Mouse (Mus musculus): ENCODE measurements around the gene Lrba.

Lrba gene

DNA sequence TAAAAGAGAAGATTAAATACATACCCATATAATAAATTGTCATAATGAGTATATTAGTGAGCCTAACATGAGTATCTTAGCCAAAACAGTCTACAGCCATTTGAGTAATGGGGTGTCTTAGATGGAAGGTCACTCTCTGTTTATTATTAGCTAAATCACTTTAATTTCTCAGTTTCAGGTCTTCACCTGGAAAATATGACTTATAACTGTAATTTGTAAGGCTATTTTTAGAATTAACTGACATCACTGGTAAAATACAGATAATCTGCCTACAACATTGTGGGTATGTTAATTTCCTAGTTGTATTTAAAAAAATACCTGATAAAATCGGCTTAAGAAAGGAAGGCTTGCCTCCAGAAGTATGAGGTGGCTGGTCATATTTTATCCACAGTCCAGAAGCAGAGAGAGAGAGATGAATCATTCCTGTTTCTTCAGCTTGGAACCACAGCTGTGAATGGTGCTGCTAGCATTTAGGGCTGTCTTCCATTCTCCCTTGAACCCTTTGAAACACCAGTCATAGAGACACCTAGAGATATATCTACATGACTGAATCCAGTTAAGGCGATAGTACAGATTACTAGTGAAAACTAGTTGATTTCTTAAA is 294.1 kb downstream of the Lrba start:
- DNase-seq (ENCODE audit: low spot score), result no peak

DNA sequence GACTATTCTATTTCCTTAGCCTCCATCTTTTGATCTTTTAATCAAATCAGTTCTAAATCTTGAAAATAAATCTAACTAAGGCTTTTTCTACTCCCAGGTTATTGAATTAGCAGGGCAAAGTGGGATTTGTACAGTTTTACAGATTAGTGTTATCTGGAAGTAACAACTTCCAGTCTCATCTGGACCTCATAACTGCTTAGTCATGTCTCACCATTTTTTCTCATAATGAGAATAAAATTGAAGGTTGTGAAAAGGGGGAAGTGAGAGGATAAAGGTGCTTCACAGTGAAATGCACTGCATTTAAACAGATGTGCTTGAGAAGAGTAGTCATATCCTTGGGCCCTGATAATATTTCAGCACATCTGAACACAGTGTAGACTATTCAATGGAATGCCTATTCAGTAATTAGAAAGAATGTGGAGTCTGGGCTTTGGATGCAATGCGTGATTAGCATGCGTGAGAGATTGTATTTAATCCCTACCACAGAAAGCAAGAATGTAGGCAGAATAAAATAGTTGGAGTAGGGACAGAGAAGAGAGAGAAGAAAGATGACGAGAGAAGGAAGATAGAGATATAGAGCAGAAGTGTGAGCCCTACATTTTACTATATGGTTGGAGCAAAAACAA is 298.5 kb downstream of the Lrba start:
- DNase-seq (ENCODE audit: low spot score), result no peak

DNA sequence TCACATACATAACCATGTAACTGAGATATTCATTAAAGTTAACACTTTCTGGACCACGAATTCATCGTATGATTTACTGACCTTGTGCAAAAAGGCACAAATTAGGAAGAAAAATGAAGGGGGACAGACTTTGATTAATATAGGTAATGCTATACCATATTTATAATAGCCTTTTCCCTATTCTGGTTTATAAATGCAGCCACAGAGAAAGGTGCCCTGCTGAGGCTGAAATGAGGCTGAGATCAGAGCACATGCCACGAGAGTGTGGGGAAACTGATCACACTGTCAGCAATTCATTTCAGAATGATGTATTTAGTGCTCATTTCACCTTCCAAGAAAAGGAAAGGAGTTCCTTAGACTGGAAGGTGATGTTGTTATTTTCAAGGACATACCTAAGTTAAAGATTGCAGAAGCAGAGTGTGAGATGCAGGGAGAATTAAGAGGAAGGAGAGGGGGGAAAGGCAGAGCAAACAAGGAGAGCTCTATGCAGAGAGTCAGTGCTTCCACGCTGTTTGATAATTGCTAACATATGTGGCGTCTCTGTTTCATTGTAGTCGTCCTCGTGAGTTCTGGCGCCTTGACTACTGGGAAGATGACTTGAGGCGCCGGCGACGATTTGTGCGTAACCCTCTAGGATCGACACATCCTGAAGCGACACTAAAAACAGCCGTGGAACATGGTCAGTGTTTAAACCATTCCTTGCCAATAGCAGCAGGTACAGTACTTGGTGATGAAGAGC is 307.2 kb downstream of the Lrba start:
- no peak for DNase-seq (ENCODE audit: low spot score)

DNA sequence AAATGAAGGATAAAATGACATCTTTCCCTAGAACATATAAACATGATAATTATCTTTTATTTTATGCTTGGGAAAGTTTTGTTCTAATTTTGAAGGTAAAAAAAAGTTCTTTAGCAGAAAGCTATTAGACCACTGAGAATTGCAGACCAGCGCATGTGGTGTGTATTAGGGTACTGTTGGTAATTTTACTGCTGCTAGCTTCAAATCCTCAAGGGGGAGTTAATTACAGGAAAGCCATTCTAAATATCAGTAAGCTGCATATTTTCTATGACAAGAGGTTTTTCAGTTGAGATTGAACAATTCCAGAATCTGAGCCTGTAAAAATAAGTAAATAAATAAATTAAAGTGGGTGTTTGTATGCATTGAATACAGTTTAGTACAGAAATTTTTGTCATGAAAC is 312.3 kb downstream of the Lrba start:
- no peak for DNase-seq (ENCODE audit: low spot score)

DNA sequence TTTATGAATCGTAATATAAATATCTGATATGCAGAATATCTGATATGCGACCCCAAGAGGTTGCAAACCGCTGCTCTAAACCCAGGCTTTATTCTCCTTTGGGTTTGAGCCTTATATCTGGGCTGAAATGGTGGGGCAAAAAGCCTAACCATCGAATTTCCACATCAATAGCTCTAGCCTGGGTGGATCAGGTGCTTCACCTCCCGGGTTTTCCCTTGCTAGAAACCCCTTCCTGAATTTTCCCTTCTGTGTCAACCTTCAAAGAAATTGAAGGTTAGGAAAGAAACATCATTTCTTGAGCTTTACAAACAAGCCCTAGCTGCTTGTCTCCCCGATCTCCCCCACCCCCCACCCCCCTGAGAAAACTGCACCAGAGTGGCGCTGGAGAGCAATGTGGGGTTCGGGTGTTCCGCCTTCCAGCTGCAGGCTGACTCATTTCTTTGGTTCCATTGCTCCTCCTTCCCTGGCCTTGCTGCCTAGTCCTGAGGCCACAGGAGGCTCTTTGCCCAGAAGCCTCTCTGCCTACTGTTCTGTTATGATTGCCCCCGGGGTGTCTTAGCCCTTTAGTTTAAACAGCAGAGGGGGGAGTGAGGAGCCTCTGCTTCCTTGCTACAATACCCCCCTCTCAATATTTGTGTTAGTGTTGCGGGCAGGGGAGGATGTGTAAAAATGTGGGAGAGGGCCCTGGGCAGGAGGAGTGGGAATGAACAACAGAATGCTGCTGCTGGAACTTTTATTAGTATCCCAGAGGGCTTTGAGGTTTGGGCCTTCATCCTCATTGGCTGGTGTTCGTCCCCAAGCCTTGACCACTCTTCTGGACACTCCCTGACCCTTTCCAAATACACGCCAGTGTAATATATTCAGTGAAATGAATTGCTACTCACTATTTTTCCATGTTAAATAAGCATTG is 314.4 kb downstream of the Lrba start:
- no peak for DNase-seq (ENCODE audit: low spot score)

DNA sequence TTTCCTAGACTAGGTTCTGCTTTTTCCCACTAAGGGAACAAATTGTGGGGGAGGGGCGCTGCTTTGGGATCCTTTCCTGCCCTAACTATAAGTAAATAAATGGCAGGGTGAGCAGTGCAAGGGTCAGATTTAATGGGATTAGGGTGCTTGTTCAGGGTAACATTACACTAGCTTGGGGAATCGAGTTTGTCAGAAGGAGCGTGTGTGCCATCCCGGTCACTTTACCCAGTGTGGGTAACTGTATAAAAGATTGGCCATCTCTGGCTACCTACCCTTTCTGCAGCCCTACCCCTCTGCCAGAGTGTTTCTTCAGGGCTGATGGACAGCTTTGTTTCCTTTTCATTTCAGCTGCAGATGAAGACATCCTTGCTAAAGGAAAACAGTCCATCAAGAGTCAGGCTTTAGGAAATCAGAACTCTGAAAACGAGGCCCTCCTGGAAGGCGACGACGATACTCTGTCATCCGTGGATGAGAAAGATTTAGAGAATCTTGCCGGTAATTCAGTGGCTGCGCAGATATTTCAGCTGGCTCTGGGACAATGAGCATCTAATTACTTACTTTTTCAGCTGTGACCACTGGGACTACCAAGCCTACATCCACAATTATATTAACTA is 315.2 kb downstream of the Lrba start:
- no peak for DNase-seq (ENCODE audit: low spot score)

DNA sequence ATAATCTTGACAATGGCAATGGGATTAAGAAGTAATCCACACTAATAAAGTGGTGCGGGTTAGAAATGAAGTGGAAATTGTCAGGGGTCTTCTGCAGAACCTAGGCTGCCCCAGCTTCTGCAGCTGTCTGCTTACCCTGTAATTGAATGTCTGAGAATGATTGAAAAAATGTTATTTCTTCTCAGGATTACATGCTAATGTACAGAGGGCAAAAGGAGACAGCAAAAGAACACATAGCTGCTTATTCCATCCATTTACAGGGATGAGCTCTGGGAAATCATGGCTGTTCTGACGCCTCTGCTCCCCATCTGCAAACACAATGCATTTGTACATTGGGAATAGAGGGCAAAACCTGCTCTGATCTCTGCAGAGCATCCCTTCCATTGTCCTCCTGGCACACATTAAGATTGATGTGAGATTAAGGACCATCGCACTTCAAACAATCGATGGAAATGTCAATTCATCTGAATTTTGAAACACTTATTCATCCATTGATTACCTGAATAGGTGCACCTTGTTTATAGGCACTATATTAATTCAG is 316.7 kb downstream of the Lrba start:
- DNase-seq (ENCODE audit: low spot score), result no peak

DNA sequence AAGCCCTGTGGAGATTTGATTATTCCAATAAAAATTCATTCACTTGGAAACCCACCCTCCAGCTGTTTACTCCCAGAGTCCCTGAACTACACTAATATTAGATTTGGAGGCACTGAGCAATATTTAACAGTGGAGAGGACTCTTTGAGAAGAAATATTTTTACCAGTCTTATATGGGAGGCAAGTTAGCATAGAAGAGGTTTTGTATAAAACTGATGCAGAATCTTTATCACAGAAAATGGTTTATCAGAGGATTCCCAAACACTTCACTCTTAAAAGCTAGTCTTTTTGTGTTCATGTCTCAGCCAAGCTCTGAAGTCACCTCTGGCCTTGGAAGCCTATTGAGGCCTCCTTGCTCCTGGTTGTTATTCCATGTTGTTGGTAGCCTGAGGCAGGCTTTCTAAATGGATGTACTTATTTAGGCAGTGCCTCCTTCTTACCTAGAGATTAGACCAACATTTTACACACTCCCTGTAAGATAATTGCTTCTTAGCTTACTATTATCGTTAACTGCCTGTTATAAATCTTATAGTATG is 317.4 kb downstream of the Lrba start:
- no peak for DNase-seq (ENCODE audit: low spot score)

DNA sequence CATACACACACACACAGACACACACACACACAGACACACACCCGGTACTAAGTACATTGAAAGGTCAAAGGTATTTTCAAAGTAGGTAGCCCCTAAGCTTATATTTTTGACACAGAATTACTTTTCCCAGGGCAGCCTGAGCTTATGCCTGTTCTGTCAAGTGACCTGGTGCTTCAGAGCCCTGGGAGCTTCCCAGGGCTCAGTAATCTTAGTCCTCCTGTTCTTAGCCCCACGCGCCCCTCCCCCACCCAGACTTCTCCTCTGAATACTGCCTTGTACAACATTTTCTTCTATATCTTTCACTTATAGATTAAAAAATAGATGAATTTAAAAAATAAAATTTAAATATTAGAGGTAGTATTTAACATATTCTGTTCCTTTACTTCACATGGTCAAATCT is 320.3 kb downstream of the Lrba start:
- no peak for DNase-seq (ENCODE audit: low spot score)

DNA sequence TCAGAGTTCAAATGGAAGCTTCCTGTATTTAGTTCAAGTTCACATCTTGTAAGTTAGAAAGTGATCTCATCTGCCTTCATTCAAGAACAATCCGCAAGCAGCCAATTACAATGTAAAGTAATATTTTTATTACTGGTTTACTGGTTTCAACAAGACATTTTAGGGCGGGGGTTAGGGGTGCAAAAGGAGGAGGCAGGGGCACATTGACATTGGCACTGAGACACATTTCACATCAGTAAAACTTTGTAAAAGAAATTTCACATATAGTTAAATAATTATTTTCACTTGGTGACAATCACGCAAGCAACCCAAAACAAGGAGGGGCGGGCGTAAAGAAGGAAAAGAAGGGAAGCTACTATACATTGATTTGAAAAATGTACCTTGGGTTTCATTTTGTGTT is 321.5 kb downstream of the Lrba start:
- no peak for DNase-seq (ENCODE audit: low spot score)

DNA sequence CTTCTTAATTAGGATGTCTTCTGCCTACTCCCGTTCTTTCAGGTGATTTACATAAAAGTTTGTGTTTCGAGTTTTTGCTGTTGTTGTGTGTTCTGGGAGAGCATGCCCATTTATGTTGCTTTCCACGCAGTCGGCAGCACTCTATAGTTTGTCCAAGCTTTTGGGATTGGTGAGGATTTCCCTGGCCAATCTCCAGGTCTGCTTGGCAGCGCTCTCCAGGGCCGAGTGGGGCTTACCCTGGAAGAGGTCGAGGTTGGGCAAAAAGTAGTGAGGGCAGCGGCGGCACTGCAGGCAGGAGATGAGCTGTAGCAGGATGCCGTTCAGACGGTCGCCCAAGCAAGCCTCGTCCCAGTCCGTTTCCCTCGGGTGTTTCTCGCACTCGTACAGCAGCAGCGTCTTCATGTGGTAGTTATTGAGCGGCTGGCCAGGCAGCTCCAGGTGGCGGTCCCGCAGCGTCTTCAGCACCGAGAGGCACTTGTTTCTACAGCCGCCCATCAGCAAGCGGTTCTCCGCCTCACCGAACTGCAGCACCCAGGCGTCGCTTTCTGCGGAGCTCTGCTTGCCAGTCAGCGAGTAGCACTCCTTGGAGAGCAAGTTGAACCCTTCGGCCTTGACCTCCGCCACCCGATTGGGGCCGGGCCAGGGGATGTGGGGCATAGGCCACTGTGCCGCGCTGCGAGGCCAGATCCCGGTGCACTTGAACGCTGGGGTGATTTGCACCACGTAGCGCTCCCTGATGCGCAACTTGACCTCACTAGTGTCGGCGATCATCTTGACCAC is 322.2 kb downstream of the Lrba start:
- no peak for DNase-seq (ENCODE audit: low spot score)

DNA sequence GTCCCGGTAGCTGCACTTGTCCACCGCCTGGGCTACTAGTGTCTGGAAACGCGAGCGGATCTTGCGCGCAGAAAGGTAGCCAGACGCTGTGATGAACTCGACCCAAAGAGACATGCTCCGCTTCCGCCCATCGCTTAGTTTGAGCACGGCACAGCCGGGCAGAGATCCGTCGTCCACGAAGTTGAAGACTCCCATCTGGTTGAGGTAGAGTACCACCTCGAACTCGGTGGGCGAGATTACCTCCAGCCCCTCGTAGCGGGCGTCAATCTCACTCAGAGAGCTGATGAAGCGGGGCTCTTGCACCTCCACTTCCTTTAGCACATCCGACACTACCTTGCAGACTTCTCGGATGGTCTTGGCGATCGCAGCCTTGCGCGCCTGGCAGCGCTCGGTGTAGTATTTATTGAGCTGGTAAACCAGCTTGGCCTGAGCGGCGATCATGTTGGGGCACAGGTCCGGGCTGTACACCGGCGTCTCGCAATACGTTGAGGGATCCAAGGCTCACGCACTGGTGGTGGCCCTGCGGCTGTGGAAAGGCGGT is 322.8 kb downstream of the Lrba start:
- DNase-seq (ENCODE audit: low spot score), result no peak

DNA sequence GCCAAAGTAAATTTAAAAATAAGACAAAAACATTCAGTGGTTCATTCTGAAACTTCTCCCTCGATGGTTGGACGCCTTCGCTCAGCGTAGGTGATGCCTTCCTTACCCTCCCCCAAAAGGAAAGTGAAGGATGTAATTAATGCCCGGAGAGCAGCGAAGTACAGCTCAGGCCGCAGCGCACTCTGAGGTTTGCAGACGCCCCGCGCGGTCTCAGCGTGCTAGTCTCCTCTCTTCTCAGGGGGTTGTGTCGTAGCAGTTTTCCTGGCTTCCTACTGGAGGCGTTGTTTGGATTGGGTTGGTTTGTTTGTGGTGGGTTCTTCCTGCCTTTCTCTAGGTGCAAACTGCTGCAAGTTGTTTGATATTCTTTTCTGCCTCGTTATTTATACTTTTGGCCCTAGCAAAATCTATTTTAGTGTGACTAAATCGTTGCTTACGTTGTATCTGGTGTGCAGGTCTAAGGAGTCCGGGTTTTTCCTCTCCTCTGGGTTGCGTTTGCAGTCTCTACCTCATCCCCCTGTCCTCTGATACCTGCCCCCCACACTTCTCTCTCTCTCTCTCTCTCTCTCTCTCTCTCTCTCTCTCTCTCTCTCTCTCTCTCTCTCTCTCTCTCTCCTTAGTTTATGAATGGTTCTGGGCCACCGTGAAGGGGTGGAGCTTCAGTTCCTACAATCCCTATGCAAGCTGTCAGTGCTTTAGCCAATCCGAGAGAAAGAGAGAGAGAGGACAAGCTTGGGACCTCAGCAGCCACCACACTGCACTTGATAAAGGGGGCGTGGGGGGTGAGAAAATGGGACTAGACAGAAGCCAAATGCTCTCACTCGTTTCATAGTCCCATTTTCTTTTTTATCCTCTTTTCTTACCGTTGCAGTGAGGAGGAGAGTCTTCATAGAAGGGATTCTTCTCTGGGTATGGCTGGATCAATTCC is 323.9 kb downstream of the Lrba start, which contains the start of gene Mab21l2:
TSS of gene Mab21l2 (minus strand) at position 539 of the 925 bp plus-strand sequence.
- no peak for DNase-seq (ENCODE audit: low spot score)

DNA sequence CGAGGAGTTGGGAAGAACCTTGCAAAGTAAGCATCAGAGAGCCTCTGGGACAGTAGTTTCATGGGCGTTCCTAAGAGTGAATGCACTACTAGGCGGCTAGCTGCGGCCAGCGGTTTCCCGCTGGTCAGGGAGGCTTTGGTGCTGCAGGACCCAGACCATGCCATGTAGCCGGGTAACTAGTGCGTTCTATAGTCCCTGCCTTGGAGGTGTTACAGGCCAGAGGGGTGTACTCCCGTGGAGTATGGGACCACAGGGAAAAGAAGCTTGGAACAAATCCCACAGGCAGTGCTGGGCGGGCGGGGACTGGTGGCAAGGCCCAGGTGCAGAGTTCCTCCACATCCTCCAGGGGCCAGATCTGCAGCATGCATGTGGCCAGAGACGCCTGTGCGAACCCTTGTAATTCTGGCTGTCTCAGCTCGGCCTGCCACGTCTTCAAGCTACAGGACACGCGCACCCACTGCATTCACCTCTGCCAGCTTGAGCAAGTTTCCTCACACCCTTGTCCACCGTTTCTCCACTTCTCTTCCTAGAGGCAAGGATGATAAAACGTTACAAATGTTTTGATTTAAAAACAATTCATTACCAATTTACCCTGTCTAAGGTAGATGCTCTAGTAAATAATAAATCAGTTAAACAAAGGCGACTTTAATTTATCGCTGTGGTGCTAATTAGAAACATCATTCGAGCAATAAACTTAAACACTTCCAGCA is 326.0 kb downstream of the Lrba start:
- no peak for DNase-seq (ENCODE audit: low spot score)

DNA sequence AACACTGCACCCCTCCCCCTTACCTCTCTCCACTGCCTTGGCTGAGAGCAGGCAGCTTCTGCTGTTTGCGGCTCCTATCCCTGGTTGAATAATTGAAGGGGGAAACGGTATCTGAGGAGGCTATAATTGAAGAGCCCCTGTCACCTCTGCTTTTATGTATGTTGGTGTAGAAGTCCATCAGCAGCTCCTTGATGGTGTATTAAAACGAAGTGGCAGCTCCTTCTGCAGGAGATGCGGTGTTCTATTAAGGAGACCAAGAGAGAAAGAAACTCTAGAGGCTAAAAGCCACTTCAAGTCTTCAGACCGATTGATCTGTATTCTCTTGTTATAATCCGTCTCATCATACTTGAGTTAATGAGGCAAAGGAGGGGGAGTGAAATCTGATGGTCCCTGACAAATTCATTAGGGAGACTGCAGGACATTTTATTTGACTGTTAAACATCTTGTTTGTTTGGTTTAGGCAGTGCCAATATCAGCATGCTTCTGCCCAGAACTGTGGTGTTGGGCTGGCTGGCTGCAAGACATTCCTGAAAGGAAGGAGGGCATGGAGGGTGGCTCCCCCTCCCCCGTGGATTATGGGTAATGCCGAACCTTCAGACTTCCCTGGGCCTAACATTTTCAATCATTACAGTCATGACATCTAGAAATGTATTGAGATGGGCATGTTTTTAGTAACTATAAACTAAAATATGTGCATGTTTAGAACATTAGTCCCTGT is 326.7 kb downstream of the Lrba start:
- no peak for DNase-seq (ENCODE audit: low spot score)

DNA sequence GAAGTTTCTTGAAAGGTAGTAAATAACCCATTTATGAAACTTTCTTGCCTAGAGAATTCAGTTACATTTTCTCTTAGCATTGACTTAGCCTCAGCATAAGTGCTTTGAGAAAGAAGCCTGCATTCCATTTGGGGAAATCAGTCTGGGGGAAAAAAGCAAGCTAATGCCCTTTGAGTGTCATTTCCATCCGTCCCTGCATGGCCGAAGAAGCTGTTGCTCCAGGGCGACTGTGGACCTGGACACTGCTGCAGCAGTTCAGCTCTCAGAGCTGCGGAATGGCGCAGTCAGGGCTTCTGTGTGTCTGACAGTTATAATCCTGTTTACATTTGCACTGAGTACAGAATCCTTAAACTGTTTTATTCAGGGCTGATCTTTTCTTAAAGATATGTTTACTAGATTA is 327.7 kb downstream of the Lrba start:
- no peak for DNase-seq (ENCODE audit: low spot score)

DNA sequence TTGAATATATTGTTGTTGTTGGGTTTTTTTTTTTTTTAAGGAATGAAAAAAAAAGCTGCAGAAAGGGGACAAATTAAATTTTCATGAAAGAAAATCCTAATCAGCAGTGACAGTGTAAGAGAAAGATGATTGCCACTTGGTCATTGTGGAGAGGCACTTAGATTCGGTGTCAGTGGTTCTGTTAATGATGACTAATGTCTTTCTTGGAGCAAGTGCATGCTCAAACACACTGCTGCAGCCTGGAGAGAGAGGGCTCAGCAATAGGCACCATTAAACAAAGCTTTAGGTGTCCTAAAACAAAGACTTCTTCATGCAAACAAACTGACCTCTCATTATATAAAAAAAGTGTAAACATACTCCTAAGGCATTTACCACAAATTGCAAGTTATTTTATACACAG is 334.5 kb downstream of the Lrba start:
- DNase-seq (ENCODE audit: low spot score), result no peak

DNA sequence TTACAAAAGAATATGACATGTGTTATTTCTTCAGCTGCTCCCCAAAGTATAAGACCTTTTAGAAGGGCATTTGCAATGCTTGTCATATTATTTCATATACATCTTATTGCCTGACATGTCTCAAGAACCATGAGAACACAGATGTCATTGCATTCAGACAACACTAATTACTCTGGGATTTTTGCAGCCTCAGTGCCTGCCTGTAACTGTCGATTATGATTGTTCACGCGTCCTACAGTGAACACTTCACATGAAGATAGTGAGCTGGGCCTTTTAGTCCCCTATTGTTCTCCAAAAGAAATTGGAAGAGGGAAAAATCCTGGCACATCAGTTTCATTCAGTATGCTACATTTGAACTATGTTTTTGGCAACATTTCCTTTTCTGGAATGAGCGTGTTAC is 335.2 kb downstream of the Lrba start:
- no peak for DNase-seq (ENCODE audit: low spot score)

All from urinary bladder, postnatal 10 days (tissue).